Mouse (Mus musculus): ENCODE data around the gene Skida1.

DNA sequence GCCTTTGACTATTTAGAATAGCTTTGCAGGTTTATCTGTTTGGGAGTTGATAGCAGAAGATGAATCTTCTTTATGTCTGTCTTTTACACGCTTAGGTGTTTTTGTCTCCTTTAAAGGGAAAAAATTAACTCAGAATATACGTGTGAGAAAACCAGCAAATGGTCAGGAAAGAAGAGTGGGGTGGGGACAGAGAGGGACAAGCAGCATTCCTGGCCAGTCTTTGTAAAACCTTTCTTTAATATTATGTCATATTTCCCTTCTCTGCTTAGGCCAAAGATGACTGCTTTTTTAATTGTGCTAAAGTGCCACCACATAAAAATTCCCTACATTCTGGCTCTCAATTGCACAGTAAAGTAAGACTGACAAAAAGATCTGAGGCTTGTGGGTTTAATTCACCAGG lies 10.2 kb upstream of the Skida1 start:
- TF ChIP-seq CTCF (IDR thresholded peaks at IDR 0.05; ENCODE audit: low read depth, low read length) (no peak), GATA1 (IDR thresholded peaks at IDR 0.05; ENCODE audit: borderline replicate concordance, low read length) (no peak), TAL1 (conservative IDR thresholded peaks at IDR 0.05; ENCODE audit: low read depth, low read length) (no peak)

Data from G1E (cell line).